Mouse (Mus musculus) neutrophil, adult 5-6 weeks (primary cell): ENCODE measurements at regions not wholly inside any gene's neighbourhood (a gene's known extent, or its start where the extent isn't known, plus 50 kb on each side); places are given as distances from the start of the nearest gene placed in this dataset.

Experiments
- ATAC-seq: fragments of 151-379, 151-347 bp; 2 replicates; pipeline ENCODE4 v1.8.0; 2017; ENCODE audit warnings: mild to moderate bottlenecking, moderate TSS enrichment; ENCODE audit not compliant: insufficient number of reproducible peaks, poor library complexity, low FRiP score, severe bottlenecking; ENCODE audit errors: extremely low read depth

DNA sequence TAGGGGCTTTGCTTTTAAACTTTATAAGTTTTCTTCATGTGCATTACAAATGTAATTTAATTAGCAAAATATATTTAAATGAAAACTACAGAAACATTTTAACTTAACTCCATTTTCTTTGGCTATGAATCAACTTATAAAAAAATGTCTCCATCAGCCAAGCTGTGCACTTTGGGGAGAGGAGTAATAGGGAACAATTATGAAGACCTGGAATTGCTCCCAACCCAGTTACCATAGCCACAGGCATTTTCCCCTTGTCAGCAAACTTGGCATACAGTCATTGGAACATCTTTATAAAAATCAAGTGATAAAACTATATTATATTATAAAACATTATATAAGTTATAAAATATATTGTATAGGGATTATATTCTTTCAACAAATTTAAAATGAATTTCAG is 65.0 kb downstream of the Atxn7l3b start:
- no peak for ATAC-seq

DNA sequence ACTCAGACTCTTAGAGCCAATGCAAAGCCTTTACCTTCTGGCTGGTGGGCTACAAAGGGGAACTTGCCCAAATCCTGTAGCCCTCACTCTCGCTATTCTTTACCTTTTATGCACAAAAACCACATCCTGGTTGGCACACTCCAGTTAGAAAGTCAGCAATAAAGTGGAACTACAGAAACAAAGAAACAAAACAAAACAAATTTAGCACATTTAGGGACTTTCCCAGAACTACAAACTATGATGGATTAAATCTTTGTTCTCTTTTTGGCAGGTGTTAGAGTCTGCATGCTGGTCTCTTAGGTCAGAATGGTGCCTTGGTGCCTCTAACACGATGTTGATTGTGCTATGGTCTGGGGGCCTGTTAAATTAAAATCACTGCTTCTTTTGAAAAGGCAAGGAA is 65.4 kb downstream of the Atxn7l3b start:
- ATAC-seq: 0 out of 2 replicates have a peak, but pooled peaks have one; percentile 26

DNA sequence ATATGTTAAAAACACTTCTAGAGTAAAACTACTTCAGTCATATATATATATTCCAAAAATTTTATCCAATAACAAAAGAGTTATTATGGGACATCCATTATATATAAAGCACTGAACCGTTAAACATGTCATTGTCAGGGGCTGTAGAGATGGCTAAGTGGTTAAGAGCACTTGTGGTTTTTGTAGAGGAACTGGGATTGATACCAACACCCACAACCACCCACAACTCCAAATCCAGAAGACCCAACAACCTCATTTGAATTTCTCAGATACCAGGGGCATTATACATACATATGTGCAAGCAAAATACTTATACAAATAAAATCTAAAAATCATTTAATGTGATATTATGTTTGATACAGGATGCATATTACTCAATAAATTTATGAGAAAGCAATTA is 76.8 kb downstream of the Atxn7l3b start:
- ATAC-seq: no peak

DNA sequence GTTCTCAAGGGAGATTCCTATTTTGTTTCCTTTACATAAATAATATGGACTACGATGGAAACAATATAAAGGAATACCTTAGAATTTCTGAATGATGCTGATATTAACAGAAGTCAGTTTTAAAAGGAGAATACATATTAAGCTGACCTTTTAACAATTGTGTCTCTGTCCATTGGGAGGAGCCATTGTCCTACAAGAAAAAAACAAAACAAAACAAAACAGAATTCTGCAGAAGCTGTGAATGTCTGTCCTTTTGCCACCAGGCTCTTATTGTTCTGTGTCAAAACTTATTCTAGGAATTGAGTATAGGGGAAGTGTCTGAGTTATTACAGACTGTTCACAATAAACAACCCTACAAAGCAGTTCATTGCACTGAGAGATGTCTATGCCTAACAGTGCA is 82.6 kb downstream of the Atxn7l3b start:
- ATAC-seq: no peak

DNA sequence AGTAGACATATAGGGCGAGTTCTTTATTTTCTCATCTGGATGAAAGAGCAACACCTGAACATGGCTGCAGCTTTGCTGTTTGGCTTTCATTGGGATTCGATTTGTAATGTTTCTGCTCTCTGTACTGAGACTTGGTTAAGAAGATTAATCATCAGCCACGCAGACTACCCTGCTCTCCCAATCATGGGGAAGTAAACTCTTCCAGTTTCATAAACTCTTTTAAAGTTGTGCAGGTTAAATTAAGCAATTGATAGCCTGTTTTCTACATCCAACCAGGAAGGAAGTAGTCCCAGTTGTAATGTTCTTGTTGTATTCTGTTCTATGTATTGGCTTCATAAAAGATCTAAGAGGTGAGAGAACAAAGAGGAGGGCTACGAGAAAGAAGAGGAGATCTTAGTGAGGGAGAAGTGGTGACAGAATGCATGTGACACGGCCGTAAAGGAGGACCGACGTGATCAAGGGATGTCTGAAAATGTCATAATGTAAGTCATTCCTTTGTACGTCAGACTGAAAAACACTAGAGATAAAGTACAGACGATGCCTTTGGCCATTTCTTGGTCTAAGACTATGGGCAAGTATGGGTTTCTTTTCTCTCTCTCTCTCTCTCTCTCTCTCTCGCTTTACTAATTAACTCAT is 91.3 kb downstream of the Atxn7l3b start:
- peak; percentile 60; the same call in 1 of the 2 replicates for ATAC-seq

DNA sequence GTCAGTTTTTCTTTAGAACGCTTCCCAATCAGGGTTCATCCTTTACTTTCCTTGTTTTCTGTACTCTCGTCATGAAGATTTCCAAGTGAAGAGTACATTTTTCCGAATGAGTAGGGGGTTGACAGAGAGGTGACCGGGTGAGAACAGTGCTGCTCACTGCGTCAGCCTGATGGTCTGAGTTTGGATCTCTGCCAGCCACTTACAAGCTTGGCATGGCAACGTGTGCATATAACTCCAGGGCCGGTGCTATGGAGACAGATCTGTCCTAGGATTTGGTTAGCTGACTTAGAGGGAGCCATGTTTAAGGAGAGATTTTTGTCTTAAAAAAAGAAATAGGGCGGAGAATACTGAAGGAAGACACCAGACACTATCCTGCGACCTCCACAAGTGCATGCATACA is 92.8 kb downstream of the Atxn7l3b start:
- no peak for ATAC-seq

DNA sequence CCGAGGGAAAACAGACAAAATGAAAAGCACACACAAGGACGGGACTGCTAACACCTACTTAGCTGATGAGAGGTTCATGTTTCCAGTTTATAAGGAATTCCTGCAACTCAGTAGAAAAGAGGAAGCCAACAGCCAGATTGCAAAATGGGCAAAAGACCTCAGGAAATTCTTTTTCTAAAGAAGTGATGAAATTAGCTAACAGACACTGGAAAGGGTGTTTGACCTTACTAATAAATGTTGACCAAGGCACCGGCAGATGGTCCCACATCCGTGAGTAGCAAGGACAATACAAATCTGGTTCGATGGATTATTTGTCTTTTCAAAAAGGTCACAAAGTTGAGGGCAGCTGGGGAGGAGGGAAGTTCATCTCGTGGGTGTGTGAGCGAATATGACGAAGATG is 93.3 kb downstream of the Atxn7l3b start:
- ATAC-seq: peak; percentile 29; the same call in 1 of the 2 replicates

DNA sequence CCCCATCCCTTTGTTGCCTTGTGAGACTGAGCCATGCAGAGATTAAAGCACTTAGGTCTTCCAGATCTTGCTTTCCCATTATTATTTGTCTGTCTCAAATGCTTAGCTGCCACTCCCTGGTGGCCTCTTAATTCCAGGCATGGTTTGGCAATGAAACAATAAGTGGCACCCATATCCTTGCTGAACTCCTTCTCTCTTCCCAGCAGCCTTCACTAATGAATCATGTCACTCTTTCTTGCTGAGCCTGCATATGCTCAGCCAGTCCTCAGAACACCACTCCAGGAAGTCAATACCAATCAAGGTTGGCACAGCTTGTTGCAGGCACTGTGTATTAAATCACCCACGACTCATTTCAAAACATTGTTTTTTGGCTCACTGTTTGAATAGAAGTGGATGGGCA is 118.6 kb downstream of the Atxn7l3b start:
- ATAC-seq: no peak

DNA sequence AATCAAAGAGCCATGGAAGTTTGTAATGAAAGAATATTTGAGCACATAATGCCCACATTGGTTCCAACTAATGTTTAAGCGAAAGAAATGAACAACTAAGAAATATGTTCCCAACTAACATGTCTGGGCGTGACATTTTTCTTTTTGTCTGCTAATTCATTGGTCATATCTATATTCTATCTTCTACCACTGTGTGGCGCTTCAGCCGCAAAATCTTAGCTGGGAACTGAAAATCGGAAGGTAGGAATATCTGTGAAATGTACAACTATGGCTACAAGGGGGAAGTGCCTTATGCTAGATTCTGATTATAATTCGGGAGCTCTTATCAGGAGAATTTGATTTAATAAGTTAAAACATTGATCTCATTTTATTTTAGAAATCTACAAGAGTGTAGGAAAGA is 125.2 kb downstream of the Atxn7l3b start:
- peak; percentile 41; the same call in 1 of the 2 replicates for ATAC-seq

DNA sequence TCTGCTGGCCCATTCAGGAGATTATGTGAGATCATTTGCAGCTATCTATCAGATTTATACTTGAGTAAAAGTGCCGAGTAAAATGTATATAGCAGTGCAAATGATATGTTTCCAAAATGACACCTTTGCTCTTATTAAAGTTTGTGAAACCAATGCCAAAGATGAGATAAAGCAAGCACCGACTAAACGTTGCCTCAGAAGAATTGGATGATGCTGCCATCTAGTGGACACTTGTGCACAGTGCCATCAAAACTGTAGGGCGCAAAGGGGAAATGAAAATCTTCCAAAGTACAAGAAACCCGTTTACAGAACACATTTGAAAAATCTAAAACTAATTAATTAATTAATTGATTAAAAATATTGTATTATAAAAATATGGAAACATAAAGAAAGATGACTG is 127.2 kb downstream of the Atxn7l3b start:
- ATAC-seq: peak; percentile 87; the same call in 1 of the 2 replicates

DNA sequence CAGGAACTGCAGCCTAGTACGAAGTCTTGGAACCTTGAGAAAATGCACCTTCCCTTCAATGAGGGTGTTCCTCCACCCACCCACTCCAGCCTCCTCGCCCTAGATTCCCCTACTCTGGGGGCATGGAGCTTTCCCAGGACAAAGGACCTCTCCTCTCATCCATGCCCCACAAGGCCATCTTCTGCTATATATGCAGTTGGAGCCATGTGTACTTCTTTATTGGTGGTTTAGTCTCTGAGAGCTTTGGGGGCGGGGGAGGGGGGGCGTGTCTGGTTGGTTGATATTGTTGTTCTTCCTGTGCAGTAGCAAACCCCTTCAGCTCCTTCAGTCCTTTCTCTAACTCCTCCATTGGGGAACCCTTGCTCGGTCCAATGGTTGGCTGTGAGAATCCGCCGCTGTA is 130.2 kb downstream of the Atxn7l3b start:
- no peak for ATAC-seq

DNA sequence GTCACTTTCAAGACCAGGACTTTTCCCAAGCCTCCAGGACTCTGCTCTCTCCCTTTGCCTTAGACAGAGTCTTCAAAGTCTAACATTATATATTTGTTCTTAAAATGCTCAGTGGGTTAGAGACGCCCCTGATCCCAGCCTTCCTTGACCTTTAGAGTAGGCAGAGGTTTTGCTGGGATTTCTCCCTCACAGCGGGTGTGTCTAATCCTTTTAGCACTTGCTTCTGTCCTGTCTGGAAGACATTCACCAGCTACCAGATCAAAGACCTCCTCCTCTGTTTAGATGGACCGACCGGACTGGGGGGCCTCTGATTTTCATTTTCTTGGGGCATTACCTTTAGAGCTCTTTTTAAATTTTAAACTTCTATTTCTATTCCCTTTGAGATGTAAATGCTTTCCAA is 130.7 kb downstream of the Atxn7l3b start:
- no peak for ATAC-seq

DNA sequence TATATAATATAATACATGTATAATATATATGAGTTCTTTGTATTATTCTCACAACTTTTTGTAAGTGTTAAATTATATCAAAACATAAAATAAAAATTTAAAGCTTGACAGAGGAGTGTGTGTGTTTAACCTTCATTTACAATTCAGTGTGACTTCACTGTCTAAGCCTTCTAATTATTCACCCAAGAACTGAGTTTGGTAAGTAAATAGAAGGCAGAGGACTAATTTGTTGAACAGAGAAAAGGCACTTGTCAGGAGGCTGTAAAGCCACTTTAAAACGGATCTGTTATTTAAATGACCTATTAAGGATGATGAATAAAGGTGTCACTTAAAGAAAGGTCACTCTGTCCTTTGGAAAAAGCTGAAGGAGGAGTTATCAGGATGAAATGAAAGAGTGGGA is 132.9 kb downstream of the Atxn7l3b start:
- no peak for ATAC-seq

DNA sequence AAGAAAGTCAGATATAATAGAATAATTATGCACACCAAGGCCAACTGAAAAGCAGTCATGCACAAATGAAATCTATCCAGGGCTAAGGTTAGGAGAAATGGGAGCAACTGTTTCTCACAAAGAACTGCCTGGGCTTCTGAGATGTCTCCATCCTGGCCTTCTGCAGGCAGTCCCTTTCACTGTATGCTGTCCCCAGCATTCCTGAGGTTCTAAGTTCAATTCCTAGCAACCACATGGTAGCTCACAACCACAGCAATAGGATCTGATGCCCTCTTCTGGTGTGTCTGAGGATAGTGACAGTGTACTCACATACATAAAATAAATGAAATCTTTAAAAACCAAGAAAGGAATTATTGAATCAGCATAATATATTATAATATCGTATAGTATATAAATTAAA is 133.3 kb downstream of the Atxn7l3b start:
- no peak for ATAC-seq

DNA sequence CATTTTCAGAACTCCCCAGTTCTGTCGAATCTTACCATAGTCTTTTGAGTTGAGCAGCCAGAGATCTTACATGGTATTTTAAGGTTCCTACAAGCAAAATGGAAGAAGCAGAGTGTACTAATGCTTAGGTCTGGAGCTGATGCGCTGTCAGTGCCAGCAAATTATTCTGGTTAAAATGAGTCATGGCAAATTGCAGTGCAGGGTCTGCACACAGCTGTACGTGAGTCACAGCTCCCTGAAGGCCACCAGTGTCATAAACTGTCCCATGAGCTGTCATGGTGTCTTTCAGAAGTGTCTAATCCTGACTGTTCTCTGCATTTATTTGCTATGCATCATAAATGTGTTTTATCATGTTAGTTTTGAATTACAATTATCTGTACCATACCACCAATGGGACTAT is 140.6 kb downstream of the Atxn7l3b start:
- ATAC-seq: no peak

DNA sequence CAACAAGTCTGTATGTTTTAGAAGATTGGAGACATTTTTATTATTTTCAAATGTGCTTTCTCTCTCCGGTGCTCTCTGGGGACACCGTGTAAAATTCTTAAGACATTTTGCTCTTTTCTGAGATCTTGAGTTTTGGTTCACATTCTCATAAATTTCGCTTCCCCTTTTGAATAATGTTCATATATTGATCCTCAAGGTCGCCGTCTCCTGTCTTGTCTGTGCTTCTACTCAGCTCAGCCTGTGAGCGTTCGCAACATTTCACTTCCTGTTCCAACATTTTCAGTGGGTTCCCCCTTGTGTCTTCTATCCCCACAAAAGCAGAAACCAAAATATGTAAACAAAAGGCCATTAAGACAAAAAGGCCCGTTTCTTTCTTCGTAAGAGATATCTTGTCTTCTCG is 154.5 kb downstream of the Atxn7l3b start:
- no peak for ATAC-seq

DNA sequence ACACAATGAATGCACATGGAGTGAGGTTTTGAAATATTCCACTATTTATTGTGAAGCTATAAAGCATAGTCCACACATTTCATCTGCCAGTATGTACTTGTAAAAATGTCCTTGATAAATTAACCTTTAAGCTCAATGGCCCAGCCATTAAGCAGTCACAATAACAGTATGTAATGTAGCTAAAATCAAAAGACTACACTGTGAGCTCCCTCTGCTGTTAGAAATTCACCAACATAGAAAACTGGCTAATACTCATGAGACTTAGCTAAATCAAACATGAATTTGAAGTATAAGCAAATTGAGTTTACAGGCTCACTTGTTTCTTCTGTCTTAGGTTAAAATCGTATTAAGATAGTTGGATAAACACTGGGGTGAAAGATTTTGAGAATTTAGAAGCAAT is 182.1 kb downstream of the Atxn7l3b start:
- ATAC-seq: no peak

DNA sequence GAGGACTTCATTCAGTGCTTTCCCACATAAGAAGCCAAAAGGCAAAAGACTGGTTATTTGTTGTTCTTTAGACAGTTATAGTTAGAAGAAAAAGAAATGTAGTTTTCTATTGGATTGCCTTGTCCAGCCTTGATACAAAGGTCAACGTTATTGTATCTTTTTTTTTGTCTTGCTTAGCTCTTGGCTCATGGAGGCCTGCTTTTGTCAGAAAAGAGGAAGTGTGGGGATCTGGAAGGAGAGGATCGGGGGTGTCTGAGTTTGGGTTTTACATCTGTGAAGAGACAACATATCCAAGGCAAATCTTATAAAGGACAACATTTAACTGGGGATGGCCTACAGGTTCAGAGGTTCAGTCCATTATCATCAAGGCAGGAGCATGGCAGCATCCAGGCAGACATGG is 185.3 kb downstream of the Atxn7l3b start:
- no peak for ATAC-seq

DNA sequence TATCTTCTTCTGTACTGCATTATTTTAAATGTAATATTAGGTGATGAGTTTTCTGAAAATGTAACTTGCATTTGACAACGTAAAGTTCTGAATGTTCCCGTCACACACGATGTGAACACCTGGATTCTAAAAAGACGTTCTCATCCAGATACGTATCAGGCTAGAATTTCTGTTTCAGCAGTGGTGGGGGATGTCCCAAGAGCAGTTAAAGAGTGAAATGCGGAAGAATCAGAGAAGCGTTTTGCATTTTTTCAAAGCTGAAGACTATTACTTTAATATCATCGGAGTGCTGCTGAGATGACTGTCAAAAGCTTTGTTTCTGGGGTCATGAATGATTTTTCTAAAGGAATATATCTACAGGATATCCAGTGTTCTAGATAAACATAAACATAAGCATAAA is 186.7 kb downstream of the Atxn7l3b start:
- no peak for ATAC-seq
